Mouse (Mus musculus): Measurements from ENCODE around the gene Carmil2.

The Carmil2 gene

GRCm38 (mm10) chr8:105685796-105686308, at the start of gene Carmil2:
Carmil2 (plus strand) TSS chr8:105686274.
- no peak for DNase-seq (ENCODE audit: low spot score in 2 of 2)

- DNase-seq (ENCODE audit: low spot score in 2 of 2): no peak
Observed at GRCm38 (mm10) chr8:105636963-105637510, 49.0 kb upstream of the Carmil2 start, which contains the start of gene Agrp. Agrp (minus strand) TSS chr8:105637393.

GRCm38 (mm10) chr8:105637601-105638041, 48.5 kb upstream of the Carmil2 start:
- no peak for DNase-seq (ENCODE audit: low spot score in 2 of 2)

GRCm38 (mm10) chr8:105638510-105638909, 47.6 kb upstream of the Carmil2 start:
- no peak for DNase-seq (ENCODE audit: low spot score in 2 of 2)

DNA sequence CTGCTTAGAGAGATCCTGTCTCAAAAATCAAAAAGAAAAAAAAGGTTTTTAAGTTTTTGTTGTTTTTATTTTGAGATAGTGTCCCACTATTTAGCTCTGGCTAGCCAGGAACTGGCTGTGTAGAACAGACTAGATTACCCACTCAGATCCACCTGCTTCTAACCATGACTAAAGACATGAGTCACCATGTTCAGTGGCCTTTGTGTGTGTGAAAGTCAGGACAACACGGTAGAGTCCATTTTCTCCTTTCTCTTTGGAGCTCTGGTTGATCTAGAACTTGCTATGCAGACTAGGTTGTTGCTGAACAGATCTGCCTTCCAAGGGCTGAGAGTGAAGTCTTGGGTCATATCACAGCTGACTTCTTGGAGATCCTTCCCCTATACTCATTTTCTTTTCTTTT, 46.2 kb upstream of the Carmil2 start:
- no peak for DNase-seq (ENCODE audit: low spot score in 2 of 2)

DNA sequence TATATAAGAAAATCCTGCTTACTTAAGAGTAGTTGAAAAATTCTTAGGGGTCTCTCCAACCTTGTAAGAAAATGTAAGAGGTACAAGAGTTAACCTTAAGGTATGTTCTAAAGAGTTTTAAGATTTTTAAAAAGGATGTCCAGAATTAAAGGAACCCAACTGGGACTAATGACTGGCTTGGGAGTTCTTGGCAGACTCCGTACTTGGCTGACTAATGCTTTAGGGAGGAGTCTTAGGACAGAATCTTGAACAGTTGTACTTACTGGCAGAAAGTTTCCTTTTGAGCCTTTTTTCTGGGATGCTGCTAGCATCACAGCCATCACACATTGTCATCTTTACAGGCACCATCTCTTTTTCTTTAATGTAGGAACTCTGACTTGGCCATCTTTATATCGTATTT, 45.6 kb upstream of the Carmil2 start:
- DNase-seq (ENCODE audit: low spot score in 2 of 2): no peak

GRCm38 (mm10) chr8:105645205-105645604, 40.9 kb upstream of the Carmil2 start:
- DNase-seq (ENCODE audit: low spot score in 2 of 2): no peak

GRCm38 (mm10) chr8:105648929-105649328, 37.1 kb upstream of the Carmil2 start:
- no peak for DNase-seq (ENCODE audit: low spot score in 2 of 2)

DNA sequence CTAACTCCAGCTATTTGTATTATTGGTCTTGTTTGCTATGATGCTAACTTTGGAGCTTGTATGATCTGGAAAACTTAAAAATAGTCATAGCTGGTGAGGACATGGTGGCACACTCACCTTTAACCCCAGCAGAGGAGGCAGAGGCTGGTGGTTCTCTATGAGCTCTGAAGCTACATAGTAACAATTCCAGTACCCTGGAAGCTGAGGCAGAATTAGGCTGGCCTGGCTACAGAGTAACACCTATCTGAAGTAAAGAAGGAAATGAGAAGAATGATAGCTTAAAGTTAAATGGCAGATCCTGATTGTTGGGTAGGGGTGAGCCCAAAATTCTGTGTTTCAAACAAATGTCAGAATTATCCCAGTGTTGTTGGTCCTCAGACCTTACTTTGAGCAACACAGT, 28.4 kb upstream of the Carmil2 start:
- no peak for DNase-seq (ENCODE audit: low spot score in 2 of 2)

- no peak for DNase-seq (ENCODE audit: low spot score in 2 of 2)
Observed at GRCm38 (mm10) chr8:105661167-105661566, 24.9 kb upstream of the Carmil2 start.

- DNase-seq (ENCODE audit: low spot score in 2 of 2): no peak
Observed at GRCm38 (mm10) chr8:105677891-105678290, 8.2 kb upstream of the Carmil2 start.

GRCm38 (mm10) chr8:105685325-105685724, 749 bp upstream of the Carmil2 start:
- DNase-seq (ENCODE audit: low spot score in 2 of 2): no peak

DNA sequence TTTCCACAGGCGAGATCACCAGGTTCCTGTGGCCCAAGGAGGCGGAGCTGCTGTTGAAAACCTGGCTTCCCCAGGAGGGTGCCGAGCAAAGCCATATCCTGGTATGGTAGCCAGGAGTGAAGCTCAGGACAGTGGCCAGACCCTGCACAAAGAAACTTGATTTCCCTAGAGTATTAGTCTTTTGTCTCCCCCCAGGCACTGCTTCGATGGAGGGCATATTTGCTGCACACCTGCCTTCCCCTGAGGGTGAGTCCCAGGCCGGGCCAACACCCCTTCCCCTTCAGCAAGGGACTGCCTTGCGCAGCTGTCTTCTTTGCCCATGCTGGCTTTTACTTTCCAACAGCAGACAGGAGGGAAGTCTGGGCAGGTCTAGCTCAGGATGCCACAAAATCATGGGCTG, 477 bp downstream of the Carmil2 start:
- no peak for DNase-seq (ENCODE audit: low spot score in 2 of 2)

- DNase-seq (ENCODE audit: low spot score in 2 of 2): no peak
Observed at GRCm38 (mm10) chr8:105687512-105687911, 1.4 kb downstream of the Carmil2 start.

GRCm38 (mm10) chr8:105688242-105688752, 2.2 kb downstream of the Carmil2 start:
- DNase-seq (ENCODE audit: low spot score in 2 of 2): no peak

- DNase-seq (ENCODE audit: low spot score in 2 of 2): no peak
Observed at GRCm38 (mm10) chr8:105689256-105689982, 3.3 kb downstream of the Carmil2 start.

DNA sequence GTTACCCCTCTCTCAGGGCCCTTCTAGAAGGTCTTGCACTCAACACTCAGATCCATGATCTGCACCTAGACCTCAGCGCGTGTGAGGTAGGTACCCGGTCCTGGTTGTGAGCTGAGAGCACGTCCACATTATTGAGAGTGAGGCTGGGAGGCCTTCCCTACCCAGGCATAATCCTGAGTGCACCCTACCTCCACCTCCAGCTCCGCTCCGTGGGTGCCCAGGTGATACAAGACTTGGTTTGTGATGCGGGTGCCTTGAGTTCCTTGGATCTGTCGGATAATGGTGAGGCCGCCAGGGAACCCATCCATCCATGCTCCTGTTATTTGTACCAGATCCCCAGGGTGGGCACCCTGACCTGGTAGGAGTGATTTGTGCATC, 3.9 kb downstream of the Carmil2 start:
- no peak for DNase-seq (ENCODE audit: low spot score in 2 of 2)

DNA sequence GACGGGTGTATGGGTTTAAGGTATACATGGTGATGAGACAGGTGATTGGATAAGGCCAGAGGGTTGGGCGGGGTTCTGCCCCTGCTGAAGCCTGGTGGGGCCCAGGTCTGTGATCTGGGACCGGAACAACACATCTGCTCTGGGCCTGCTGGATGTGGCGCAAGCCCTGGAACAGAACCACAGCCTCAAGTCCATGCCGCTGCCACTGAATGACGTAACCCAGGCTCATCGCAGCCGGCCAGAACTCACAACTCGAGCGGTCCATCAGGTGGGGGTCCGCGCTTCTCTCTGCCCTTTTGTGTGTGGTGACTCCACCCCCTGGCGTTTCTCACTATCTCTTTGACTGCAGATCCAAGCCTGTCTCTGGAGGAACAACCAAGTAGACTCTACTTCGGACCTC, 4.9 kb downstream of the Carmil2 start:
- DNase-seq (ENCODE audit: low spot score in 2 of 2): no peak

- no peak for DNase-seq (ENCODE audit: low spot score in 2 of 2)
Observed at GRCm38 (mm10) chr8:105692449-105693182, 6.5 kb downstream of the Carmil2 start.

- DNase-seq (ENCODE audit: low spot score in 2 of 2): peak in 1 of 2 experiments; percentile 60
Observed at GRCm38 (mm10) chr8:105693648-105694047, 7.6 kb downstream of the Carmil2 start.

DNA sequence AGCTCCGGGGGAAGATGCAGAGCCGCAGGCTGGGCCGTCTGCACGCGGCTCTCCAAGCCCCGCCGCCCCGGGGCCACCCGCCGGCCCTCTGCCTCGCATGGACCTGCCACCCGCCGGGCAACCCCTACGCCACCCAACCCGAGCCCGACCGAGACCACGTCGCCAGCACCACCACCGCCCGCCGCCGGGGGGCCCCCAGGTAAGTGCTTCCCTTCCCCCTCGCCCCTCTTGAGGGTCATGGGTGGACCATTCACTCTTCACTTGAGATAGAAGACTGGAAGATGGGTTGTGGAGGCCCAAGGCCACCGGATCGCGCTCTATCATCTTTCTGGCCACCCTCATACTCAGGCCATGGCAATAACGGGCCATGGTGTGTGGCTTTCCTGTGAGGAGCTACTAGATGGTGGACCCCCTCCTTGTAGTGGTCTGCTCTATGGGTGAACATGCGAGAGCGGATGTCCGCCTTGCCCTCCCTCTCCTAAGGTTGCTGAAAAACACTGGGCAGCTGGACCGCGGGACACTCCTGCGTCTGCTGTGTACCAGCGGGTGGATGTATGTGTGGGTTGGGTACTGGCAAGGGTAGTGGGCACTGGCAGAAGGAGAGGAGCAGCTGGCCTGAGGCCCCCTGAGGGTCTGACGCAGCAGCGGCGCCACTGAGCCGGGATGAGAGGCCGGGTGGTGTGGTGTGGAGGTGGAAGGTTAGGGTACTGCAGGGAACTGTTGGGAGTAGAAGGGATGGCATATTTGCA, 8.2 kb downstream of the Carmil2 start:
- DNase-seq (ENCODE audit: low spot score in 2 of 2): no peak
